Mouse (Mus musculus): Measurements from ENCODE around the gene Dusp5. TPM values are rescaled to one million over a fixed set of nuclear protein-coding genes. Genes with fewer than 3 reads are reported as not detected.
A peak's percentile ranks its signal among the peaks of the same experiment; 100 is the strongest.

Dusp5 gene
- polyA plus RNA-seq, 1 experiment: 10.4 TPM

DNA sequence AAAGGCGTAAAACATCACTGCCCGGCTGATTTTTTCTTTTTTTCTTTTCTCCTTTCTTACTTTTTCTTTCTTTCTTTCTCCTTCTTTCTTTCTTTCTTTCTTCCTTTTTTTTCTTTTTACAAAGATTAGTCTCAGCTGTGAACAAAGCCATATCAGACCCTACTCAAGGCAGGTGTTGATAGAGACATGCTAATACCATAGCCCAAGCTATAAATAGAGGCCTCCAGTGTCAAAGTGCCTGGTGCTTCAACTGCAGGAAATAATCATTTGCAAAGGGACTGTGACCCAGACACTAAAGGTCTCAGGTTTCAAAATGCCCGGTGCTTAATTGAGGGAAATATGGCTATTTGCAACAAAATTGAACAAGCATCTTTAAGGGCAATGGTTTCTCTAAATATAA is 39.6 kb downstream of the Dusp5 start:
- DNase-seq: no peak
- TF ChIP-seq POLR2A (IDR thresholded peaks at IDR 0.05; ENCODE audit: borderline replicate concordance, extremely low read depth, low read depth, low read length): no peak
- no peak for TF ChIP-seq CTCF (IDR thresholded peaks at IDR 0.05; ENCODE audit: insufficient read depth, low read length)
- WGBS: 72% methylated on average over 3 of the region's 3 CpGs

GRCm38 (mm10) chr19:53571056-53571455 is 42.1 kb downstream of the Dusp5 start:
- DNase-seq: no peak
- H3K4me3 ChIP-seq (replicated peaks; ENCODE audit: extremely low read depth, low read depth, low read length): no peak overlapping the region
- WGBS: 76% methylated on average over 4 of the region's 4 CpGs
- no peaks in the 10 kb centered on the region for H3K4me1 ChIP-seq (ENCODE audit: control insufficient read depth, insufficient read depth, low read length)
- TF ChIP-seq CTCF (IDR thresholded peaks at IDR 0.05; ENCODE audit: insufficient read depth, low read length) (no peak), POLR2A (IDR thresholded peaks at IDR 0.05; ENCODE audit: borderline replicate concordance, extremely low read depth, low read depth, low read length) (no peak)

More for the DNA sequence above, 39.6 kb downstream of the Dusp5 start:
- no peak overlapping the region for H3K4me3 ChIP-seq (replicated peaks; ENCODE audit: extremely low read depth, low read depth, low read length)
- H3K4me1 ChIP-seq (ENCODE audit: control insufficient read depth, insufficient read depth, low read length): no peaks in the 10 kb centered on the region

GRCm38 (mm10) chr19:53571501-53572428 is 42.9 kb downstream of the Dusp5 start:
- no peaks in the 10 kb centered on the region for H3K4me1 ChIP-seq (ENCODE audit: control insufficient read depth, insufficient read depth, low read length)
- no peak overlapping the region for H3K4me3 ChIP-seq (replicated peaks; ENCODE audit: extremely low read depth, low read depth, low read length)
- 54% methylated on average over 18 of the region's 18 CpGs for WGBS
- no peak for DNase-seq
- no peak for TF ChIP-seq CTCF (IDR thresholded peaks at IDR 0.05; ENCODE audit: insufficient read depth, low read length)
- no peak for TF ChIP-seq POLR2A (IDR thresholded peaks at IDR 0.05; ENCODE audit: borderline replicate concordance, extremely low read depth, low read depth, low read length)

GRCm38 (mm10) chr19:53572607-53573006 is 43.7 kb downstream of the Dusp5 start:
- H3K4me1 ChIP-seq (ENCODE audit: control insufficient read depth, insufficient read depth, low read length): no peaks in the 10 kb centered on the region
- WGBS: 60% methylated on average over 12 of the region's 12 CpGs
- no peak overlapping the region for H3K4me3 ChIP-seq (replicated peaks; ENCODE audit: extremely low read depth, low read depth, low read length)
- TF ChIP-seq CTCF (IDR thresholded peaks at IDR 0.05; ENCODE audit: insufficient read depth, low read length) (no peak), POLR2A (IDR thresholded peaks at IDR 0.05; ENCODE audit: borderline replicate concordance, extremely low read depth, low read depth, low read length) (no peak)
- DNase-seq: no peak

DNA sequence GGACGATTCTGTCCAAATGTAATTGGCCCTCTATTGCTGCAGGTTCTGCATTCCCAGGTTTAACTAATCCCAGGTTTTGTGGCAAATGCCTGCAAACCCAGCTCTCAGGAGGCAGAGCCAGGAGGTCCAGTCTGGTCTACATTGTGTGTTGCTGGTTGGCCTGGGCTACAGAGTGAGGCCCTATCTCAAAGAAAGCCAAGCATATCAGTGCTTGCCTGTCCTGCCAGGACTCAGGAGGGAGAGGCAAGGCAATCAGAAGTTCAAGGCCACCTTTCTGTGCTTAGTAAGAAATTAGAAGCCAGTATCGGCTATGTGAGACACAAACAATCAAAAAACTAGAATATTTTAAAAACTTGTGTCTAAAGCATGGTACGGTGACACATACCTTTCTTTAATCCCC is 44.2 kb downstream of the Dusp5 start:
- 93% methylated on average over 3 of the region's 3 CpGs for WGBS
- DNase-seq: no peak
- no peaks in the 10 kb centered on the region for H3K4me1 ChIP-seq (ENCODE audit: control insufficient read depth, insufficient read depth, low read length)
- no peak overlapping the region for H3K4me3 ChIP-seq (replicated peaks; ENCODE audit: extremely low read depth, low read depth, low read length)
- TF ChIP-seq POLR2A (IDR thresholded peaks at IDR 0.05; ENCODE audit: borderline replicate concordance, extremely low read depth, low read depth, low read length) (no peak), CTCF (IDR thresholded peaks at IDR 0.05; ENCODE audit: insufficient read depth, low read length) (no peak)

DNA sequence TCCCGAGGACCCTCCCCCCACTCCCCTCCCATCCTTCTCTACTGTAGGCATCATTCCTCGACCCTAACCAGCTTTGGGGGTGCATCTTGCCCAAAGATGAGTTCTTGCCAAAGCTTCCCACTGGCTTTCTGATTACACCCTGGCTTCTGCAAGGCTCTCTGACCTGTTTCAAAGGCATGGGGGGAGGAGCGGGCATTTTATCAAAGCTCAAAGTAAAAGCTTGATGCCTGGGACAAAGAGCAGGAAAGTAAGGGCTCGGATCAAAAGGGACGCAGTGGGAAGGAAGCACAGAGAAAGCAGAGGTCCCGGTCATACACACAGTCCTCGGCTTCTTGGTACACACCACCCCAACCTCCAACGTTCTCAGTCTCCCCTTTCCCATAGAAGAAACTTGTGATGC is 45.2 kb downstream of the Dusp5 start:
- Histone ChIP-seq H3K4me1 (ENCODE audit: control insufficient read depth, insufficient read depth, low read length) (peaks cover 3% of the 10 kb centered on the region), H3K4me3 (replicated peaks; ENCODE audit: extremely low read depth, low read depth, low read length) (no peak overlapping the region)
- 73% methylated on average over 8 of the region's 8 CpGs for WGBS
- DNase-seq: no peak
- TF ChIP-seq CTCF (IDR thresholded peaks at IDR 0.05; ENCODE audit: insufficient read depth, low read length) (no peak), POLR2A (IDR thresholded peaks at IDR 0.05; ENCODE audit: borderline replicate concordance, extremely low read depth, low read depth, low read length) (no peak)

GRCm38 (mm10) chr19:53574546-53574945 is 45.6 kb downstream of the Dusp5 start:
- TF ChIP-seq POLR2A (IDR thresholded peaks at IDR 0.05; ENCODE audit: borderline replicate concordance, extremely low read depth, low read depth, low read length) (no peak), CTCF (IDR thresholded peaks at IDR 0.05; ENCODE audit: insufficient read depth, low read length) (no peak)
- Histone ChIP-seq H3K4me3 (replicated peaks; ENCODE audit: extremely low read depth, low read depth, low read length) (no peak overlapping the region), H3K4me1 (ENCODE audit: control insufficient read depth, insufficient read depth, low read length) (peaks cover 3% of the 10 kb centered on the region)
- no peak for DNase-seq
- WGBS: 88% methylated on average over 7 of the region's 7 CpGs

GRCm38 (mm10) chr19:53575296-53576010 is 46.5 kb downstream of the Dusp5 start:
- no peak overlapping the region for H3K4me3 ChIP-seq (replicated peaks; ENCODE audit: extremely low read depth, low read depth, low read length)
- WGBS: 75% methylated on average over 4 of the region's 4 CpGs
- H3K4me1 ChIP-seq (ENCODE audit: control insufficient read depth, insufficient read depth, low read length): peaks cover 3% of the 10 kb centered on the region
- TF ChIP-seq POLR2A (IDR thresholded peaks at IDR 0.05; ENCODE audit: borderline replicate concordance, extremely low read depth, low read depth, low read length) (no peak), CTCF (IDR thresholded peaks at IDR 0.05; ENCODE audit: insufficient read depth, low read length) (no peak)
- peak; percentile 0 for DNase-seq

DNA sequence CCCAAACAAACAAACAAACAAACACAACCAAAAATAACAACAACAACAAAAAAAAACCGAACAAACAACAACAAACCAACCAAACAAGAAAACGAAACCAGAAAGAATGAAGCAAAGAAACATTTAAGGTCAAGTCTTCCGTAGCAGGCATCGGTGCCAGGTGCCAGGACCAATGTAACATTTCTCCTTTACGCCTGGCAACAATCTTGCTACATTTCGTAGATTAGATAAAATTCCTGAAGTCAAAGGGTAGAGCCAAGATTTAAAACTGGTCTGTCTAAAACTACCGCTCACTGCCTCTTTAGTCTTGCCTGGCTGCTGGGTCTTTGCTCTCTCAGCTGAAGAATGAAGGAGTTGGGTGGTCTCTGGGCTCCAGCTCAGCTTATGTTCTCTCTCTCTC is 47.2 kb downstream of the Dusp5 start:
- Histone ChIP-seq H3K4me3 (replicated peaks; ENCODE audit: extremely low read depth, low read depth, low read length) (no peak overlapping the region), H3K4me1 (ENCODE audit: control insufficient read depth, insufficient read depth, low read length) (peaks cover 3% of the 10 kb centered on the region)
- no peak for TF ChIP-seq POLR2A (IDR thresholded peaks at IDR 0.05; ENCODE audit: borderline replicate concordance, extremely low read depth, low read depth, low read length)
- no peak for TF ChIP-seq CTCF (IDR thresholded peaks at IDR 0.05; ENCODE audit: insufficient read depth, low read length)
- no peak for DNase-seq
- WGBS: 45% methylated on average over 7 of the region's 7 CpGs
